Mouse (Mus musculus) fat pad, adult 2 months (tissue): ENCODE measurements around the gene Il1rapl2.
"Not testable (repeated sequence)": the region's sequence is repeated elsewhere in the genome, so short reads cannot be mapped to it uniquely, and the experiment has no call there.

Source experiments
- DNase-seq: peaks from one replicate; pipeline ENCODE4 v3.0.0-alpha.2; 2011; ENCODE audit warnings: low read depth, low spot score; ENCODE audit errors: extremely low read depth

Il1rapl2 gene

DNA sequence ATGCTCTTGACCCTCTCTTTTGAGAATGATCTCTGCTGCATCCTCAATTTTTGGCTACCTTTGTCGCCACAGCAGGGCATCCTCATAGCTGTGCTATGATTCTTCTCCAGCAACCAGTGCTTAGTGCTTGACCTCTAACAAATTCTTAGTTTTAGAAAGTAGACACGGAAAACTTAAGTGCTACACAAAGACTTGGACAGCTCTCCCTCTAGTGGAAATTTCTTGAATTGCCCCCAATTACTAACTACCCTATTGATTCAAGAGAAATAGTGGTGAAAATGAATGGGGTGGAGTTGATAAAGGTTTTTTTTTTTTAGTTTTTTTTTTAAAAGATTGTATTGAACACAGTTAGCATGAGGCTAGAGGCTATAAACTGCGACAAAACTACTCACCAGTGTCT is 599.7 kb downstream of the Il1rapl2 start:
- DNase-seq = no peak

- DNase-seq = no peak
Measured at GRCm38 (mm10) chrX:138209480-138209879, 639.1 kb downstream of the Il1rapl2 start, which contains the start of gene Tex13a. Gene Tex13a, minus strand, starts transcription at chrX:138209580.

DNA sequence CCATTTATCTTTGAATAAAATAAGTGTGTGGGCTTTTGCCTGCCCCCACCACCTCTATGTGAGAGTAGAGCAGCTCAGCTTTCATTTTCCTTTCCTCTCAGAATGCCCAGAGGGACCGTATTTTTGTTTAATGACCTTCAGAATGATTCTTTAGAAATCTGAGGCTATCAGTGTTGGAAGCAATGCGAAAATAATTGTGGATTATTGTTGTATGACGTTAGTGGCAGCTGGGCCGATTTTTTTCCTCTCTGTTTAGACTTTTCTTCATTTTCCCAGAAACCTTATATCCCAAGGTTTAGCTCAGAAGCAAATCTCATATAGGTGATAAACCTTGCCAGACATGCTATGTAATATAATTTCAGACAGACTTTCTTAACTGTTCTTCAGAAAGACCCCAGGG is 664.2 kb downstream of the Il1rapl2 start:
- DNase-seq = no peak

GRCm38 (mm10) chrX:138348736-138349135 is 778.3 kb downstream of the Il1rapl2 start:
- DNase-seq = not testable (repeated sequence)

DNA sequence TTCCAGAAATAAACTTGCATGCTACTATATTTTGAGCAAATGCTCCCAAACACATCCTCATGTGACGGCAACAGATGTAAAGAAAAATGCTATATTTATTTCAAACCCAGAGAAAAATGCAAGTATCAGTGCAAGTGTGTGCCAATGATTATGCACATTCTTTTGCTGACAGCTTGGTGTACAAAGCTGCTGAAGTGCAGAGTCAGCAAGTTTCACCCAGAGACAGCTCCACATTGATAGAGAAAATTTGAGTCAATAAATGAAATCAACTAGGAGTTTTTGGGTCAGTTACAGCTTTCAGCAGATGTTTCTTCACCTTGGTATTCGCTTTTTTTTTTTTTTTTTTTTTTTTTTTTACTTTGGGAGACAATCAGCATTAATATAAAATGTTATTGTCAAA is 863.4 kb downstream of the Il1rapl2 start:
- no peak for DNase-seq

DNA sequence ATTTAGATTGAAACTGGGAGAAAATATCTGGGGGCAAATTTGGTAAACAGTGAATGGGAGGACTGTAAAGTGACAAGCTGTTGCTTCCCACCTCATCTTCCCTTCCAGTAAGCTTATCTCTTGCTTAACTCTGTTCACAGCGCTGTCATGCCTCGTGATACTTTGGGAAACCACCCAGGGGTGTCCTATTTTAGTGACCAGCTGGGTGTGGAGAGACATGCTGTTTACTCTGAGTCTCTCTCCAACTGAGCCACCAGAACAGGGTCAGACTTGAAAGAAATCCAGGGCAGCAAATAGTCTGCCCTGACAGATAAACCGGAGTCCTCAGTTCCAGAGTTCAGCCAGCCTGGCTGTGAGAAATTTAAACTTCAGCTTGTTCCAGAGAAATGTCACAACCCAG is 867.5 kb downstream of the Il1rapl2 start:
- DNase-seq = no peak

DNA sequence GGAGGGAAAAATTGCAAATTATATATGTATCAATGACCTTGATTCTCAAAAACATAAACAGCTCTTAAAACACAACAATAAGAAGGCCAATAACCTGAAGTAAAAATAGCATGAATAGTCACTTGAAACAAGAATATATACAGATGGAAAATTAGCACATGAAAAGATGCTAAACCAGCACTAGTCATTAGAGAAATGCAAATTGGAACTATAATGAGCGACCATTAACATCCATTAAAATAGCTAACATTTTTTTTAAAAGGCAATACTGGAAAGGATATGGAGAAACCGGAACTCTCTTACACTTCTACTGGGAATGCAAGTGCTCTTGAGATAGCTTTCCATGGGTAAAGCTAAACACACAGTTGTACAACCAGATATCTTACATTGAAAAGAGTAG is 879.4 kb downstream of the Il1rapl2 start:
- DNase-seq = no peak

GRCm38 (mm10) chrX:138478488-138478887 is 908.1 kb downstream of the Il1rapl2 start:
- no peak for DNase-seq

- no peak for DNase-seq
Measured at GRCm38 (mm10) chrX:138500510-138500909, 930.1 kb downstream of the Il1rapl2 start.

DNA sequence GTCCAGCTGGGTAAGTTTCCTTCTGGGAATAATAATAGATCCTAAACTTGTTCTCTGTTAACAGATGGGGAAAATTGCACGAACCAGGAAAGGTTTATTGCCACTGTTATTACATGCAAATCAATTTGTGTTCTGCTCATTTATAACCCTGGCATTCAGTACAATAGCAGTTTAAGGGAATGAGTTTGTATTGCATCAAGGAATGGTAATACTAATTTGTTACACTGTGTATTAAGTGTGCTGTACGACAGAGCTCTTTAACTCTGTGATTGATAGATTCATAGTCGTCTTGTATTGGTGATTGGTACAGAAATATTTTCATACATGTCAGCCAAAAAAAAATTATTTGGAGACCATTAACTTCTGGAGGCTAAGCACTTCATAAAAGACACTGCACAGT is 934.6 kb downstream of the Il1rapl2 start:
- DNase-seq = no peak

DNA sequence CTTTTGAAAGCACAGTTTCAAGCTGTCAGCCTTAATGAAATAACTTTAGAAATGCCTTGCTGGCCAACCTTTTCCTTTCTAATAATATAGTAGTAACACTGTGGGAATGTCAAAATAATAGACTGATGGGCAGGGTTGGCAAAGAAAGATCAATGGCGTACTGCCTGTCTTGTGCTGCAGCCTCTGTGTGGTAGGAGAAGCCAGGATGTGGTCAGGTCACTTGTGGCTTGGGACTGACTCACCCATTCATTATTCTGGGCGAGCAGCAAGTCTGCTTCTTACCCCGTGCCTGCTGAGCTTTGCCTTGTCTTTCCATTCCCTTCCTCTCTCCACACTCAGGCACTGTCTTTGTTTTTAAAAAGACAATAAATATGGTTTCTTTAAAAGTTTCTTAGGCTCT is 1049.7 kb downstream of the Il1rapl2 start:
- no peak for DNase-seq

DNA sequence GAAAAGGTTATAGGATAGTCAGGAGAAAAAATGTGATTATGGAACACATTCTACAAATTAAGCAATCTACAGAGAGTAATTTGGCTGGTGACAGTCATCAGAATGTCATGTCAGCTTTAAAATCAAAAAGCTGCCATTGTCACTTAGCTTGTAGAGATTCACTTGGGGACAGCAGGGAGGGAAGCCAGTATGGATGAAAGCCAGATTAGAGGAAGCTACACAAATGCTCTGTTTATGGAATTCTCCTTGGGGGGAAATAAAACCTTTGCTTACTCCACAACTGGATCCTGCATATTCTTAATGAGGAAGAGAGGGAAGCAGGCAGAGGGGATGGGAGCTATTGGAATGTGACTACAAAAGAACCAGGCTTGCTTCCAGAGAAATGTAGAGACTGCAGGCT is 1054.9 kb downstream of the Il1rapl2 start:
- no peak for DNase-seq

- DNase-seq = no peak
Measured at GRCm38 (mm10) chrX:138722372-138722771, 1152.0 kb downstream of the Il1rapl2 start.

DNA sequence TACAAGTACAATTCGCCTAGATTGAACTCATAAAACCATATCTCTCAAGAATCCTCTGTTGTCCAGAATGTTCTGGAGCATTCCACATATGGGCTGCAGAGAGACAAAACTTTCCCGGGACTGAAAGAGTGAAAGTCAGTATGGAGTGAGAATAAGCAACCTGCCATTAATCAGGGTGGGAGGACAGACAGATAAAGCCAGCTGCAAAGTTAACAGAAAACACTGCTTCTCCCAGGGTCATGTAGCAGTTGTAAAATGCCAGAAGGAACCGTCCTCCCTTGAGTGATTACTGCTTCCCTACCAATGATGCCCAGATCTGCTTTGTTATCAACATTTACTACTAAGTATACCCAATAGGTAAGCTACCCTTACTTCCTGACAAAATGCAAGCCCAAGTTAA is 1230.5 kb downstream of the Il1rapl2 start:
- no peak for DNase-seq

GRCm38 (mm10) chrX:138831876-138832275 is 1261.5 kb downstream of the Il1rapl2 start:
- DNase-seq = no peak

- DNase-seq = no peak
Measured at GRCm38 (mm10) chrX:138833894-138834293, 1263.5 kb downstream of the Il1rapl2 start.

- no peak for DNase-seq
Measured at GRCm38 (mm10) chrX:138838381-138838780, 1268.0 kb downstream of the Il1rapl2 start.
